Mouse (Mus musculus): ENCODE measurements around the gene Ankrd26. TPM values are rescaled to one million over a fixed set of nuclear protein-coding genes. Genes with fewer than 3 reads are reported as not detected.

Gene Ankrd26
- total and polyA plus RNA-seq, 3 experiments, result 12.7 to 27.8 (median 14.1) TPM

DNA sequence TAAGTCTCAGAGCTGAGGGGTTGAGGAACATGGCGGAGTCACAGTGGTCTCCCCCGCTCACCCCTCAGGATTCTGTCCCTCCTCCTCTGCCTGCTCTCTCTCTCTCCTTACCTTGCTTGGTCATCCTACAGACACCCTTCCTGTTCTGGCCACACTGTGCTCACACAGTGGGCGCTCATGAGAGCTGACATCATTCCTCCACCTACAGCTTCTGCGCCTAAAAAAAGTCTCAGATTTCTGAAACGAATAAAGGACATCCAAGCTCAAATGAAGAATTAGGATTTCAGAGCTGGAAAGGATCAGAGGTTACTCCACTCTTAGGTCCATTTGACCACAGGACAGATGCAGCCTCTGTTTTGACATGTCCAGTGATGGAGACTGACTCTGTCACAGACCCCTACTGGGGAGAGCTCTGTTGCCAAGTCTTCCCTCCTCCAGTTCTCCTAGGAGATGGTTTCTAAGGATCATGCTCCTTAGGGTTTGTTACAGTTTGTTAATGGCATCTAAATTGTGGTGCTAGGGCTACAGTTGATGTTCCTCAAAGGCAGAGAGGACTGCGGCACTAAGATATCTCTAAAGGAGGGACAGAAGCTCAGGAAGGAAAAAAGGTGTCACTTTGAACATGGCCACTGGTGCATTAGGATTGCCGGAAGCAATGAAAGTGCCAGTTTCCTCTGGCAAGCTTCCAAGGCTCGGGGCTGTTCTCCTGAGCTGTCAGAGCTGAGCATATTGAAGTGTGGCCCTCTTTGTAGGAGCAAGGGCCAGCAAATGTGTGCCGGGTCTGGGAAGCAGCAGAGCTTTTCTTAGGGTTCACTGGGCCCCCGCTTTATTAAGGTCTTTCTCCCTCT is 33.0 kb upstream of the Ankrd26 start:
- no peak for TF ChIP-seq POLR2AphosphoS5 (IDR thresholded peaks at IDR 0.05; ENCODE audit: borderline replicate concordance, low read depth, low read length)
- TF ChIP-seq ZC3H11A (IDR thresholded peaks at IDR 0.05; ENCODE audit: low read depth, low read length), result no peak
- no peak for TF ChIP-seq NELFE (IDR thresholded peaks at IDR 0.05; ENCODE audit: low read depth, low read length)
- TF ChIP-seq ZKSCAN1 (IDR thresholded peaks at IDR 0.05; ENCODE audit: low read depth, low read length), result no peak
- no peak for TF ChIP-seq EP300 (IDR thresholded peaks at IDR 0.05; ENCODE audit: low read depth in 1 of 2, low read length in 2 of 2)
- TF ChIP-seq RAD21 (IDR thresholded peaks at IDR 0.05; ENCODE audit: low read depth, low read length), result no peak
- TF ChIP-seq RCOR1 (IDR thresholded peaks at IDR 0.05; ENCODE audit: low read depth, low read length), result no peak
- no peak for TF ChIP-seq CTCF (IDR thresholded peaks at IDR 0.05 in 2 of 3, conservative IDR thresholded peaks at IDR 0.05 in 1 of 3; ENCODE audit: control insufficient read depth in 1 of 3, insufficient read depth in 1 of 3, low read depth in 2 of 3, low read length in 3 of 3, poor library complexity in 1 of 3, severe bottlenecking in 1 of 3)
- TF ChIP-seq TAL1 (IDR thresholded peaks at IDR 0.05; ENCODE audit: low read length), result no peak
- Histone ChIP-seq H3K79me2 (ENCODE audit: control insufficient read depth, insufficient read depth, low read length, poor library complexity) (no peaks in the 10 kb centered on the region), H3K9ac (ENCODE audit: control insufficient read depth, low read depth, low read length, poor library complexity, severe bottlenecking) (no peak overlapping the region), H3K36me3 (ENCODE audit: control insufficient read depth in 1 of 2, insufficient read depth in 2 of 2, low read length in 2 of 2) (no peaks in the 10 kb centered on the region), H3K4me1 (ENCODE audit: control insufficient read depth in 1 of 2, insufficient read depth in 2 of 2, low read length in 2 of 2) (no peaks in the 10 kb centered on the region), H3K27ac (ENCODE audit: control insufficient read depth, low read depth, low read length) (no peak overlapping the region), H3K27me3 (ENCODE audit: control insufficient read depth in 1 of 2, insufficient read depth in 2 of 2, low read length in 2 of 2) (no peaks in the 10 kb centered on the region), H3K9me3 (replicated peaks; ENCODE audit: insufficient read depth, low read length) (no peaks in the 10 kb centered on the region), H3K4me3 (ENCODE audit: control insufficient read depth in 1 of 2, insufficient read depth in 1 of 2, low read depth in 2 of 2, low read length in 2 of 2) (no peak overlapping the region)
- DNase-seq (ENCODE audit: low read depth, low spot score), result no peak

DNA sequence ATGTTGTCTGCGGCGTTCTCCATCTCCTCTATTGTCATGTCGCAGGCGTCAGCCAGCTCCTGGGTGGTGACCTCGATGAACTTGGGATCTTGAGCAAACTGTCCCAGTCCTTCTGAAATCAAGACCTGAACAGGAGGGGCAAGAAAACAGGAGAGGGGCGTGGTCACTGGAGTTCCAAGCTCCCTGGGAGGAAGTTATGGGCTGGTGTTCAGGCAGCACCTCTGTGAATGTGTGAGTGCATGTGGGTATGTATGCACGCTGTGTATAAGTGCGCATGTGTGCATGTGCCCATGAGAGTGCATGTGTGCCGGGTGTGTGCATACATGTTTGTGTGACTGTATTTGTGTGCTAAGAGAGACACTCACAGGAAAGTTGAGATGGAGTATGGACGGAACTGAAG is 32.0 kb upstream of the Ankrd26 start:
- Histone ChIP-seq H3K9me3 (replicated peaks; ENCODE audit: insufficient read depth, low read length) (no peaks in the 10 kb centered on the region), H3K36me3 (ENCODE audit: control insufficient read depth in 1 of 2, insufficient read depth in 2 of 2, low read length in 2 of 2) (no peaks in the 10 kb centered on the region), H3K79me2 (ENCODE audit: control insufficient read depth, insufficient read depth, low read length, poor library complexity) (no peaks in the 10 kb centered on the region), H3K27ac (ENCODE audit: control insufficient read depth, low read depth, low read length) (no peak overlapping the region), H3K9ac (ENCODE audit: control insufficient read depth, low read depth, low read length, poor library complexity, severe bottlenecking) (no peak overlapping the region), H3K27me3 (ENCODE audit: control insufficient read depth in 1 of 2, insufficient read depth in 2 of 2, low read length in 2 of 2) (no peaks in the 10 kb centered on the region), H3K4me3 (ENCODE audit: control insufficient read depth in 1 of 2, insufficient read depth in 1 of 2, low read depth in 2 of 2, low read length in 2 of 2) (no peak overlapping the region), H3K4me1 (ENCODE audit: control insufficient read depth in 1 of 2, insufficient read depth in 2 of 2, low read length in 2 of 2) (no peaks in the 10 kb centered on the region)
- DNase-seq (ENCODE audit: low read depth, low spot score), result no peak
- no peak for TF ChIP-seq ELF1 (IDR thresholded peaks at IDR 0.05; ENCODE audit: low read depth, low read length)
- no peak for TF ChIP-seq NRF1 (IDR thresholded peaks at IDR 0.05; ENCODE audit: insufficient read depth, low read depth, low read length, poor library complexity, severe bottlenecking)
- TF ChIP-seq E2F4 (IDR thresholded peaks at IDR 0.05; ENCODE audit: borderline replicate concordance, low read depth, low read length), result no peak
- no peak for TF ChIP-seq ZC3H11A (IDR thresholded peaks at IDR 0.05; ENCODE audit: low read depth, low read length)
- no peak for TF ChIP-seq RAD21 (IDR thresholded peaks at IDR 0.05; ENCODE audit: low read depth, low read length)
- TF ChIP-seq SMC3 (IDR thresholded peaks at IDR 0.05; ENCODE audit: low read depth, low read length), result no peak
- TF ChIP-seq TCF12 (IDR thresholded peaks at IDR 0.05; ENCODE audit: low read depth, low read length), result no peak
- TF ChIP-seq CTCF (IDR thresholded peaks at IDR 0.05 in 2 of 3, conservative IDR thresholded peaks at IDR 0.05 in 1 of 3; ENCODE audit: control insufficient read depth in 1 of 3, insufficient read depth in 1 of 3, low read depth in 2 of 3, low read length in 3 of 3, poor library complexity in 1 of 3, severe bottlenecking in 1 of 3), result no peak
